Mouse (Mus musculus) activated CD4-positive, CD25-positive, alpha-beta regulatory T cell, adult 4 months (primary cell): ENCODE measurements around the gene Zfp385b. TPM values are rescaled to one million over a fixed set of nuclear protein-coding genes. Genes with fewer than 3 reads are reported as not detected.

Experiments used
- ATAC-seq: one replicate; pipeline ENCODE4 v1.8.0; 2017
- polyA plus RNA-seq, 2 experiments: library from polyadenylated mRNA; unstranded; fragments of 100-300 nt; shearing (Covaris generic); gene quantifications; one replicate each; pipeline ENCODE4 v1.2.1; 2017

The Zfp385b gene
- polyA plus RNA-seq, 2 experiments from 2014 or later = 0.41 TPM; not detected in 1

DNA sequence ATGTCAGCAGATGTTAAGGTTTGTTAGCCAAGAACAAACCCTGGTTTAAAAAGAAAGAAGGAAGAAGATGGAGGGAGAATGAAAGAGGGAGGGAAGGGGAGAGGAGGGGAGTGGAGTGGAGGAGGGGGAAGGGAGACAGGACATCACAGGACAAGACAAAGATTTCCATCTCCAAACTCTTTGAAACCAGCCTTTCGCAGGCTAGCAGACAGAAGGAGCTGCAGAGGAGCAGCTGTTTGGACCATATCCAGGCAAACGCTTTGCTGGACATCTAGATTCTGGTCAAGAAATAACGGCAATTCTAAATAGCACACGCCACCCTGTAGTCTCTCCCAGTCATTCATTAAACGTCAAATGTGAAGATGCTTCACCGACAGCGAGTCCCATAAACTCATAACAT, 38.0 kb downstream of the Zfp385b start:
- no peak for ATAC-seq

DNA sequence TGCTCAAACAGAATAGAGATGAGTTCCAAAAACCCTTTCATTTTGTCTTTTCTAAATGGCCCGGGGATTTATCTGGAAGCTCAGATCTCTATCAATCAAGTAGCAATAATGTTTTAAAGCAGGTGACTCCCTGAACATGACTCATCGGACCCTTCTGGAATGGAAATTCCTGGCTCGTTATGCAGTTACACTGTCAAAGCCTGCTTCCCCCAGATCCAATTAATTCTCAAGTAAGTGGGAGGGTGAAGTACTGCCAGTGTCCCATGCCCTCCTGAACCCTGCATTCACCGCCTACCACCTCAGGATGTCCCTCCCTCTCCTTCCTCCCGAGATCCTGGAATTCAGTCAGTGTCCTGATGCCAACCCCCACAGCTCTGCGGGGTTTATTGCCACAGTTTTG, 41.7 kb downstream of the Zfp385b start:
- no peak for ATAC-seq

DNA sequence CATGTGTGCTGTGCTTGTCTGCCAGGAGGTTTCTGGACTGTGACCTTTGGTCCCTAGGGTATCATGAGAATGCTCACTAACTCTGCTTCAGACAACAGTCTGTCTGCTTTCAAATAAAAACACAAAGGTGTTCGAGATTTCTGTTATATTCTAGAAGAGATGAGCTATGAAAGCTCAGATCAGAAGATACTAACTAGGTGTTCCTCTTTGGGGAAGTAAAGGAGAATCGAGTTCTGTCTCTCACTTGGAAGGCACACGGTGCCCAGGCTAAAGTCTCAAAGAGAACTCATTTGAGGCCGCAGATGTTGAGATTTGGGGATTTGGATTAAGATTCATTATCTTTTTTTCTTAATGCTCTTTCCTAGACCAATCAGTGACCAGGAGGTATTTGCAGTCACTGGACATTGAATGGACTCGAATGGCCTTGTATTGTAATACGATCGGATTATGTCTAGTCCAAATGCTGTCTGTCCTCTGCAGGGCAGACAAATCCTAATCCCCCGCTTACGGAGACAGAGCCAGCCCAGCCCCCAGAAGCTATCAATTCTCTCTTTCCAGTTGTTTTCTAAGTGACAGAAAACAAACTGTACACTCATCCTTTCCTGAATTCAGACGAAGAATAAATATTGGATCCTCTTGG, 42.3 kb downstream of the Zfp385b start:
- no peak for ATAC-seq

DNA sequence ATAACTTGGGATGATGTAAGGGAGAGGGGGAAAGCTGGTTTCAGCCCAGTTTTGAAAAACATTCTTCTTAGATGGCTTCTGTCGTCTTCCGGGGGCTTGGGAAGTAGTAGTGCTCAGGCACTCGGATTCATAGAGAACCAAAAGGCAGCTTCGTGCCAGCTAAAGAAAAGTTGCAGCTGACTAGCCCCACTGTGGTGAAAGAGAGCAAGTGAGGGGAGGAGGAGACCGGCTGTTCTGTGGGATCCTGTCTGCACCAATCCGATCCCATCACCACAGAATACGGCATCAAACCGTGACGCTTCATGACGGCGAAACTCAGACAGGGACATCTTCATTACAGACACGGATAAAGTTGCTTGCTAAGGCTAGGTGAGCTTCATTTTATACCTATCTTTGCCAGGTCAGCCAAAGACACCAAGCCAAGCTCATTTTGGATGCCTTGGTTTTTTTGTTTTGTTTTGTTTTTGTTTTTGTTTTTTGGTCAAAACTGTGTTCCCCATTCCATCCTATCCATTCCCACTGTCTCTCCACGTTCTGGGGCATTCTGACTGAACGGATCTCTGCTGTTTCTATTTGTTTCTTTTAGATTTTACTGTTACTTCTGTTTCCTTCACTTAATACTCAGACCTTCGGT, 44.1 kb downstream of the Zfp385b start:
- ATAC-seq = no peak

DNA sequence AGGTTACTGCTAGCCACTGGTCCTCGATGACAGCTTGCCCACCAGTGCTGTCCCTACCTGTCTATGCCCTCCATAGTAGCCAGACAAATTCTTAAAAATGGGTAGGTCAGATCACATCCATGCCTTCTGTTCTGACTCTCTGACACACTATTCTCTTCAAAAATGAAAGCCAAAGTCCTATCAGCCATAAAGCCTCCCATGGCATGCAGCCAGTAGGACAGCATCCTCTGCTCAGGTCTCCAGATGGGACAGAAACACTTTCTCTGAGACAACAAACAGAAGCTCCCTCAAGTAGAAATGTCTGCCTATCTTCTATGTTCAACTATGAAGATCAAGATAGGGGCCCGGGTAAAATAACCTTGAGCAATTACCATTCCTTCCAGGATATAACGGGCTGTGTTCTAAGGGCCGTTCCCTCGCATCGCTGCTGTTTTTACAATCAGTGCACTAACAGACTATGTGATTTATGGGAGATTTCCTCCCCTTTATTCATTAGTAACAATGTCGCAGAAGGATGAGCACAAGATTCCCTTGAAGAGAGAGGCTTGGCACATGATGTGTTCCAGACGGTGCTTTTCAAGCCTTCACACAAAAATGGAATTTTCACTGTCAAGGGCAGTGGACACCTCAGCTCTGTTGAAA, 49.3 kb downstream of the Zfp385b start:
- ATAC-seq = no peak

DNA sequence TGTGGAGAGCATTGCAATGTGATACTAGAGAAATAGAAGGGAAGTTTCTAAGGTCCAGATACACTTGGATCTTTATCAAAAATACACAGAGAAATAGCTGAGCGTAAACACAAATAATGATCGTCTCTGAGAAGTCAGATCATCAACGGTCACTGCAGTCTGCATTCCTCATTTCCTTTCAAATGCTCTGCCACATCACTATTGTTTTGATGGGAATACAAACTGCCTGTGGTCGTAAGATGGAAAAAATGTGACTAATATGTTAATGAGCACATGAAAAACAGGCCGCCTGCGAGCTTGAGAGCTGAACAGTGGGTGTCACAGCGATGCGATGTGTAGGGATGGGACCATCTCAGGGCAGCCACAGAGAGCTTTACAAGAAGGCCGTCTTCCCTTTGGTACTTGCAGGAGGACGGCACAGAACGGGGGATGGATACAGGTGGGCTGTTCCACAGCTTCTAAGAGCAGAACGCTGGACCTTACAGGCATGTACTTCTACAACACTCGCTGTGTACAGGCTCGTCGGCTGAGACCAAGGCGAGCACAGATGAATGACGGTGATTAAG, 51.0 kb downstream of the Zfp385b start:
- ATAC-seq = no peak

DNA sequence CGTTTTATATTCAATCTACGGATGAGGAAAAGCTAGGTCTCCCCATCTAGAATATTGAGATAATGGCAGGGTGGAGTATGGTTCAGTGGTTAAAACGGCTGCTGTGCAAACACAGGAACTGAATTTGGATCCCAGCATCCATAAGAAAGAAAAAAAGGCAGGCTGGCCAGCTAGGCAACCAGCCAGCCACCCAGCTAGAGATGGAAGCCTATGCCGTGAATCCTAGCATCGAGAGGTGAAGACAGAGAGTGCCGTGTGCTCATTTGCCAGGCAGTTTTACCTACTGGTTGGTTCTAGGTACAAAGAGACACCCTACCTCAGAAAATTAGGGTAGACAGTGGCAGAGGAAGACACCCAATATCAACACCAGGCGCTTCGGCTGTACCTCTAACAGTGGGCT, 57.5 kb downstream of the Zfp385b start:
- no peak for ATAC-seq

DNA sequence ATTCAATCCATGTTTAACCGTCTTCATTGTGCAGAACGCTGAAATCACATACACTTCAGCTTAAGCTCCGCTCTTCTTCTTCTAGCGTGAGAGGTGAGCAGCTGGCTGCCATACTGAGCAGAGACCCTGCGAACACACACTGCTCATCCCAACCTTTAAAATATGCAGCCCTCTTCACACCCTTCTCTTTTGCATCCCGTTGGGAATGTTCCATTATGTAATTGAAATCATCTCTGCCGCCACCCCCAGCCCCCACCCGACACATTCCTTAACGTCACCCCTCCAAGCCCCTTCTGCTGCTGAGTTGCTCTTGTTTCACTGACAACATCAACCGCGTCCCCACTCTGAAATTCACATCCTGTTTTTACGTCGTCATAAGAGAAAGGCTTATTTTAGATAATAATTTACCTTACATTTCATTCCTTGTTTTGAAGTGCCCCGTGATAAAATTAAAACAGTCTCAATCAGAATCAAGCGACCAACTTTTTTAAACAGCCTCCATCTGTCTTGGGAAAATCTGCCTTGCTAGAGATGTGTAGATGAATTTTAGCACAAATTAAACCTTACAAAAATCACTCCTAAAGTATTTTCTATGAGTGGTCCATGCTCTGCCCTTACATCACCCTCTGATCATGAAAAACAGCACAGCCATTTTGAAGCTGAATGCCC, 60.9 kb downstream of the Zfp385b start:
- no peak for ATAC-seq

DNA sequence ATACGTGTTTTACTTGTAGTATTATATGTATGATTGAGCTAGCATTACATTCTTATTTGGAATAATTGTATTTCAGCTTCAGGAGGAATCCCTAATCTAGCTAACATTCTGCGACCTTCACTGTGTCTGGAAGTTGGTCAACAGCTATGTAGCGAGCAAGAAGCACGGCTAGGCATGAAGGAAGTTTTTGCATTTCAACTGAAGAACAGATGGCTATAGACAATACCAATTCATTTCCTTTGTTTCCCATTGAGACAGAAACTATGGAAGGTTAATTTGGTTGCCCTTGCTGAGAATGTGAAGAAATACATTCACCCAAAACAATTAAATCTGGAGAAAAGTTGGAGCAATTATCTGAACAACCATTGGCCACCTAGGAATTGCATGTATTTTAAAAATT, 66.9 kb downstream of the Zfp385b start:
- no peak for ATAC-seq

DNA sequence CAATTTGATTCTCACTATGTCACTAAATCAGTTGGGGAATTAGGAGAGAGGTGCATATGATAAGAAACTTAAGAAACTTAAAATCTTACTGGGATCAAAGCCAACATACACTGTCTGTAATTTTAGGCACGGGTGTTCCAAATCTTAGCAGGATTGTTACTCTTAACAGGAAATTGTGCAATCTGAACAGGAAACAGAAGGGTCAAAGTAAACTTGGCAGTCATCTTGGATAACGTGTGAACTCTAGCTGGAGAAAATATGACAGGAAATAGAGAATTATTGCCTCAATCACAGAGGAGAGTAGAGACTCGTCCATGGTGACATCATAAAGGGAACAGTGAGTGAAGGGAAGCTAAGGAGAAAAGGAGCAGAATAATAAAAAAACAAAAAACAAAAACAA, 69.8 kb downstream of the Zfp385b start:
- ATAC-seq = no peak

DNA sequence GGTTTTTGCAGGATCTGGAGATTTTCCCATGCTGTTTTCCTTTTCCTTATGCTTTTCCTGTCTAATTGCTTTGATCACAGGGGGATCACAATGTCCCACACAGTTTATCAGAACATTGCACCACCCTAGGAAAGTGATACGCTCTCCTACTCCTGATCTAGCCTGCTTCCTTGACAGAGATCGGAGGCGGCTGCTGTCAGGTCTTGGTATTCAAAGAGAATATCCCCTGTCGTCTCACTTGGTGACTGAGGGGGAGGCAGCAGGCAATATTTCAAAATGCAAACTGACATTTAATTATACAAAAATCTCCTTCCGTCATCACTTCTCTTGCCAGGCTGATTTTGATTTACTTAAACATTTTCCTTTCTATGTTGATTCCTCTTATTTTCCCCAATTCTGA, 73.0 kb downstream of the Zfp385b start:
- ATAC-seq = no peak

DNA sequence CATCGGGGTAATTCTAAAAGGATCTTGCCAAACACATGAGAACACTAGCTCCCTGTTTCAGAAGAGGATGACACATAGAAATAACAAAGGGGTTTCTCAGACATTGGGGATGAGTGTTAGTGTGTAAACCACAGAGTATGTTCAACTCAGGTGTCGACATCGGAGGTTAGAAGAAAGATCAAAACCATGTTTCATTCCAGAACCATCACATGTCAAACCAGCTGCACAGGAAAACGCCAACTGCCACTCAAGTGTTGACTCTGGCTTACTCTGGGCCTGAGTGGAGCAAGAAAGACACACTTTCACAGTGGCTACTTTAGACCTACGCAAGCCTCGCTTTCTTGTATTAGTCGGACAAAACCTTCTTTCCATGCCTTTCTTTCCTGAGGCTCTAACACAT, 74.2 kb downstream of the Zfp385b start:
- ATAC-seq = no peak

DNA sequence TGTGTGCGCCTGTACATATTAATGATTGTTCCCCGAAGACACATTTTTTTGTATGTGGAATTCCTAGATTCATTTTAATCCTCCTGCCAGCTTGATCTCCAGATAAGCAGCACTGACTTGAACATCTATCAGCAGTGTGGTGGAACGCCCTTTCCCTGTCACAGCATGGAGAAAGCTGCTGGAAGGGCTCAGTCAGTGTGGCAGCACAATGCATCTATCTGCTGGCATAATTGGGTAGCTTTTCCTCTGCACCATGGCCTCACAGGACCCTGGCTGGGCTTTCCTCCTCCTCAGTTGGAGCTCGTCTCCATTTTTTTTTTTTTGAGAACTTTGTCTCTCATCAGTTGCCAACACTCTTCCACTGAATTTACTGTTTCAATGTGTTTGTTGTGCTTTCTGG, 77.1 kb downstream of the Zfp385b start:
- no peak for ATAC-seq

DNA sequence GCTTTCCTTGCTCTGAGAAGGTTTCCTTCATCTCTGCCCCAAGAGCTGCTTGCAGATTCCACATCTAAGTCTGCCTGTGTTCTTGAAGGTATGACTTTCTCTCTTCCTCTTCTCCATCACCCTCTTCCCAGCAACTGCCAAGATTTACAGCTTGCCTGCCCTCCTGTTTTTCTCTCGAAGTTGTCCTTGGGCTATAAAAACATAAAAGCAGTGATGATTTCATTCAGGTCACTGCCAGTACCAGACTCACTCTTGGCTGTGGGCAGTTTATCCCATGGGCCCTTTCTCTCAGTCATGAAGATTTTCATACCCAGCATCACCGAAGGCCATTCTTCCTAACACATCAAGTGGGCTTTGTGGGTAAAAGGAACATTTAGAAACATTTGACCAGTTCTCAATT, 89.2 kb downstream of the Zfp385b start:
- no peak for ATAC-seq

DNA sequence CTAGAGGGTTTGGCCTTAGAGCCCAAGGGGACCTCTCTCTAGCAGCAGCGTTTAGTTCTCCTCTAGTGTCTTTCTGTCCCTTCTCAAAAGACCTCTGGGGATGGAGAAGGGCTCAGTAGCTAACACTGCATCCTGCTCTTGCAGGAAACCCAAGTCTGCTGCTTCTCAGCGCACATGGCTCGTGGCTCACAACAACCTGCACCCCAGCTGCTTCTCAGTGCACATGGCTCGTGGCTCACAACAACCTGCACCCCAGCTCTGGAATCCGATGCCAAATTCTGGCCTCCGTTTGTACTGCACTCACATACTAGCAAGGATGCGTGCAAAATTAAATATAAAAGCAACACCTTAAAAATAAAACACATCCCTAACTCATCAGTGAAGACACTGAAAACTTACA, 92.6 kb downstream of the Zfp385b start:
- ATAC-seq = no peak

DNA sequence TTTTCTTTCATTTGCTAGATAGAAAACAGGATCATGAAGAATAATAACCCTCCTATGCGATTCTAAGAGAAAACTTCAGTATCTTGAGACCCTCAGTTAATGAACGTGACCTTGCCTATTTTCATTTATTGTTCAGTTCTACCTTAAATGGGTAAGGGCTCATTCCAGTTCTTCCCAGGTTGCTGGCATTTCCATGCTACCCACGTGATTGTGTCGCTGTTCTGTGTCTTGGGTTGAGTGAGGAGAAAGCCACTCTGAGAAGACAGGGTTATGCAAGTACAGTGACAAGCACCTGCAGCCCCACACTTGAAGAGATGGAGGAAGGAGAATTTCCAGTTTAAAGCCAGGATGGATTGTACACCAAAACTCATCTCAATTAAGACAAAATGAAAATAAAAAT, 98.6 kb downstream of the Zfp385b start:
- no peak for ATAC-seq

DNA sequence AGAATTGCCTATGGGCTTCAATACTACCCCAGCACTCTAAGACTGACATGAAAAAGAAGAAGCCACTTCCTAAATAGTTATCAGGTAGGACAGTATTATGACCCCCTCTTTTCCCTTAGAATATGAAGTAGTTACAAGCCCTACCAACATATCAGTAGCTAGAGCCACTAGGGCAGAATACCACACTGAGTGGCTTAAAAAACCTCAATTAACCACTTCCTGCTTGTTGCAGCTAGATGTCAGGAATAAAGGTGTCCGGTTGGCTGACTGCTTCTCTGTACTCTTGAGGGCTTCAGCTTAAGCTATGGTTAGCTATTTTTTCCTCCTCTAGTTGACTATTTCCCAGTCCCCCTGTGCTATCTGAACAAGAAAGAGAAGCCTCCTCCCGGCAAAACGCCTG, 103.1 kb downstream of the Zfp385b start:
- no peak for ATAC-seq

DNA sequence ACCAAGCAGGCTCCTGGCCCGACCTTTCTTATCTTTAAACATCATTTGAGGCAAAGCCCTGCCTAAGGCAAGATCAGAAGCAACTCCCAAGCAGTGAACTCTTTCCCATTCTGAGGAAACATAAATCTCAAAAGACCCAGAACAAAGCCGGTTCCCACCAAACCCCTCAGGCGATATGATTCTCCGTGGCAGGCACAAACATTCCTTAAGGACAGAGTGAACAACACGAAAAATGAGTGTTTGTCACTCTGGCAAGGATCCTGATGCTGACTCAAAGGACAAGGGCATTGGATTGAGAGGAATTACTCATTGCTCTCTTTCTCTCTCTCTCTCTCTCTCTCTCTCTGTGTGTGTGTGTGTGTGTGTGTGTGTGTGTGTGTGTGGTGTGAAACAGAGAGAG, 105.6 kb downstream of the Zfp385b start:
- no peak for ATAC-seq

DNA sequence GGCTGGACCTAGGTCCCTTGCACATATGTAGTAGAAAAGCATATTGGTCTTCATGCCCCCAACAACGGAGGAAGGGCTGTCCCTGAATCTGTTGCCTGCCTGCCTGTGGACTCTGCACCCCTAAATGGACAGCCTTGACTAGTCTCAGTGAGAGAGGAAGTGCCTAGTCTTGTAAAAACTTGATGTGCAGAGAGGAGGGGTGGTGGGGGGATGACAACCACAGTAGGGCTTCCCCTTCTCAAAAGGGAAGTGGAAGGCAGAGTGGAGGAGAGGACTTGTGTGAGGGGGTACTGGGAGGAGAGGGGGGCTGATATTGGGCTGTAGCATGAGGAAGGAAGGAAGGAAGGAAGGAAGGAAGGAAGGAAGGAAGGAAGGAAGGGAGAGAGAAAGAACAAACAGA, 107.7 kb downstream of the Zfp385b start:
- no peak for ATAC-seq

DNA sequence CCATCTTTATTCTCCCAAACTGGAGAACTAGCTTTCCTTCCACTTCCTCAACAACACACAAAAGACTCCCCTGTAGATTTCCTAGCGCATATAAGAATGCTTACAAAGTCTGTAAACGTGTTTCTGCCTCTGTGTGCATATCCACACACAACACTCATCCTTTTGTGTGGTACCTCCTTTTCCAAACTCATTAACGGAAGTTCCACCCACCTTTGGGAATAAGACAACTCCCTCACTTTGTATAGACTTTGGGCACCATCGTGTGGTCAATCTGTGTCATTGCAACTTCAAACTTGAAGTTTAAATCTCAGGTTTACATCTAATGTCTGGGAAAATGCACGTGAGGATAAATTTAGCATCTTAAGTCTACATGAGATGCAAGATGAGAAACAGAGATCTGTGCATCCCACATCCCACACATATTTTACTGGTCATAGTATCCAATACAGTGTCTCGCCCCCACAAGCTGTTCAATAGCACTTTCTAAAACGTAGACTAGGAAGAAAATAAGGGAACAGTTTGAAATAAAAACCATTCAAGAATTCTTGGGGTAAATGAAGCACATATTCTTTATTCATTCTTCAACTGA, 110.1 kb downstream of the Zfp385b start:
- ATAC-seq = no peak

DNA sequence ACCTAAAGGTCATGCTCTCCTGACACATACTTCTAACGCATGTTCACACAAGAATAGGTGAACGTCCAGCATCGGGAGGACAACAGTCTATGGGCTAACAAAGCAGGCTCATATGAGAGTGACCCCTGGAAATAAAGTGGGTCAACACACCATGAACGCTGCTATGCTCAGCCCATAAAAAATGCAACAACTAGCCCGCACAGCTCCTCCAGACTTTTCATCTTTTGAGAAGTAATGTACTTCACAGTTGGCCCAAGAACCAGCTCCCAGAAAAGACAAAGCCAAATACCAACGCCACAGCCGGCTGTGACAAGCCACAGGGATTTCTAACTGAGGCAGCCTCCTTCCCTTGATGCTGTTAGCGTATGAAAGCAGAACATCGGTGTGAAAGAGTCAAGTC, 112.3 kb downstream of the Zfp385b start:
- no peak for ATAC-seq

DNA sequence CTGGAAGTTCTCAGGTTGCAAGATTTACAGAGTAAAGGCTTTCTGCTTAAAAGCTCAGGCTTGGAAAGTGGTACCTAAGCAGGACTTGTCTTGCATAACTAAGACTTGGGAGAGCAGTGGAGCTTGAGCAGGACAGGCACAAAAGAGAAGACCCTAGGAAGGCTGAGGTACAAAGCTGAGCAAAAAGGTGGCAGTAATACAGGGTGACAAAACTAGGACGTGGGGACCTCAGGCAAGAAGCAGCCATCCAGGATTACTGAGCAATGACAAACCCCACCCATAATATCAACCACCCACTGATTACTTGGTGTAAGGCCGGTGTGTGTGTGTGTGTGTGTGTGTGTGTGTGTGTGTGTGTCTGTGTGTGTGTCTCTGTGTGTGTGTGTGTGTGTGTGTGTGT, 114.0 kb downstream of the Zfp385b start:
- no peak for ATAC-seq

DNA sequence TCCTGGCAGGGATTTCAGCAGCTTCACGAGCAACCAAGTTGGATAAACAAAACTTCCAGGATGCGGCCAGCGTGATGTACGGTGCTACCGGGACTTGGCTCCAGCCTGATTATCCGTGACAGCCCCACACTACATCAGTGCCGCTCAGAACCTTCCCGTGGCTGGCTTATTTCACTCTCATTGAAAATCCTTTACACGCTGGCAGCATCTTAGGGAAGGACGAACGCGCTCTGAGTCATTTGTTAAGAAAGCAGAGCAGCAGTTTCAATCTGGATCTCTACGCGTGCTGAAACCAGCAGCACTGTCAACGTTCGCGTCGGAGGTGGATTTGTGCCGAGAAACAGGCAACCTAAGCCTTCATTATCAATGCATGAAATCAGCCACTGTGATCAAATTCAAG, 116.4 kb downstream of the Zfp385b start:
- ATAC-seq = no peak
